Mouse (Mus musculus) cerebellum, adult 18-20 months (tissue): ENCODE measurements at regions not wholly inside any gene's neighbourhood (a gene's known extent, or its start where the extent isn't known, plus 50 kb on each side); places are given as distances from the start of the nearest gene placed in this dataset.

Experiments
- DNase-seq, 2 experiments: peaks; one replicate each; pipeline ENCODE4 v3.0.0; 2021

- DNase-seq: no peak
Observed at GRCm38 (mm10) chr1:57296186-57296585, 81.2 kb upstream of the 1700066M21Rik start.

GRCm38 (mm10) chr1:57298557-57298956, 78.9 kb upstream of the 1700066M21Rik start:
- DNase-seq: no peak

- no peak for DNase-seq
Observed at GRCm38 (mm10) chr1:57301260-57301979, 76.0 kb upstream of the 1700066M21Rik start.

GRCm38 (mm10) chr1:57301980-57302331, 75.5 kb upstream of the 1700066M21Rik start:
- no peak for DNase-seq

GRCm38 (mm10) chr1:57304757-57305156, 72.7 kb upstream of the 1700066M21Rik start:
- DNase-seq: no peak

- DNase-seq: no peak
Observed at GRCm38 (mm10) chr1:57322535-57322934, 54.9 kb upstream of the 1700066M21Rik start.

- no peak for DNase-seq
Observed at GRCm38 (mm10) chr1:57323118-57323517, 54.3 kb upstream of the 1700066M21Rik start.

GRCm38 (mm10) chr1:57325585-57326165, 51.7 kb upstream of the 1700066M21Rik start:
- no peak for DNase-seq
